Mouse (Mus musculus) cerebellum, postnatal 4 days (tissue): Measurements from ENCODE around the gene Ndufa6.

Experiments
- DNase-seq, 2 experiments: peaks; one replicate each; pipeline ENCODE4 v3.0.0; 2022; ENCODE audit warnings: low spot score in 2 of 2, mixed read lengths in 1 of 2

Gene Ndufa6

DNA sequence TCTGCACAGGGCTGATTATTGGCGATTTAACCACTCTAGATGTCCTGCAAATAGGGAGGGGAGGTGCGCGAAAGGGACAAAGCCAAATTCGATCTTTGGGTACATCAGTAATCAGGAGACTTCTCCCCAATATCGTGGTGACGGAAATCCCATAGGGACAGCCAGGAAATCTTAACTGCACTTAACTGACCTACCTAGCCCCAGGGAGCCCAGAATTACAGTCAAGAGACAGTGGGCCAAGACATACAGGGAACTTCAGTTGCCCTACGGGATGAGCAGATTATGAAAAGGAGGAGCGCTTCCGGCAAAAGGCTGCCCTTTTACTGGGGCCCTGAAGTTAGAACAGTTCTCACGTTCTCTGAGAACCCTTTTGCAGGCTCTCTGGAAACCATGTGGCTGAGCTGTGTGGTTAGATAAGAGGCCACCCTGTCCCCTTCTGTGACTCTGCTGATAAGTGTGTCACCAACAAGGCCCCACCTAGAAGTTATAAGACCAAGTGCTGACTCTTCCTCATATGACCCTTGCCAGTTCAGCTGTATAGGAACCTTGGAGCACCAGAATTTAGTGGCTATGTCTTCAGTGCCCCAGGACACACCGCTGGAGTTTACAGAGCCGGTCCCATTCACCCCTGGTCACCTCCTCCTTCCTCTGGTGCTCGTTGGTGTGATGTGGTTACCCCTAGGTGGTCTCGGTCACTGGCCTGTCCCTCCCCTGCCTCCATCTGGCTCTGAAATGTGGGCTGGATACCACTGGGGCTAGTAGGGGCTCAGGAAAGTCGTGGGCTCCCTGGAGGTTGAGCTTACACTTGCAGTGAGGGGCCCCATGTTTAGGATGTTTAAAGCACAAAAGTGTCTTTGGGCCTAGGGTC is 12.2 kb downstream of the Ndufa6 start:
- no peak for DNase-seq

DNA sequence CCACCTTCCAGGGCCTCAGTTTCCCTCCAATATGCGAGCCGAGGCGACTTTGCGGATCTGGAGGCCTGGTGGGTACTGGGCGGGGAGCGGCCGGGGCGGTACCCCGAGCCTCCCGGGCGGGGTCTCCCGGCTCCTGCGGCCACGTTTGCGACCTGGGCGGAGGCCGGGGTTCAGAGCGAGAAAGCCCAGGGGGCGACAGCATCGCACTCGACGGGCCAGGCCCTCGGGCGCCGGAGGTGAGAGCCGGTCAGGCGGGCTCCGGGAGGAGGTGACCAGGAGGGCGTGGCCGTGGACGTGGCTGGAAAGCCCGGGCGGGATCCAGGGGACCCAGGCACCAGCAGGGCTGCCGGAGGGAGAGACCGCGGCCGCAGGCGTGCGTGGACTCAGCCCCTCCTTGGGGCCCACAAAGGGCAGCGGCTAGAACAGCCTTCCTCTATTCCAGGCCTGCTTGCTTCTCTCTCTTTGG is 13.1 kb downstream of the Ndufa6 start:
- no peak for DNase-seq

DNA sequence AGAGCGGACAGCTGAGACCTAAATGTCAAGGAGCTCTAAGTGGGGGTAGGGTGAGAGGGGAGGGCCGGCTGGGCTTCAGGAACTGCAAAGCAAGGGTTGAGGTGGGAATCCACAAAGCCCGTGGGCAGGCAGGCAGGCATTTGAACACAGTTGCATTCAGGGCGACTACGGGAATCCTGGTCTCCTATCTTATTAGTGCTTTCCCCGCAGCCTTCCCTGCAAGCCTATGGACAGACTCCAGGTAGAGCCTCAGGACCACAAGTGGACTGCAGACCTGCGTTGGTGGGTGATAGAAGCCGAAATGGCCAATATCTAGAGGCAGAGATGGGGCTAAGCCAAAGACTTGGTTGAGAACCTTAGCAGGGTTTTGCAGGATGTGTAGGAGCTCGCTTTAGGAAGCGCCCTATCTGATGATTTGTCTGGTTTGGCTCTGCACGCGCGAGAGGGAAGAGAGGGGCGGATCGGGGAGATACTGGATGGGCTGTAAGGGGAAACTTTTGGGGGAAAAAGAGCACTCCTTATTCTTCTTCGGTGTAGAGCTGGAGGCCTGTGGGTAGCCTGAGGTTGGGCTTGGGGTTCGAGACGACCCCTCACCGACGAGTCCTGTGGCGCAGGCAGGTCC is 13.6 kb downstream of the Ndufa6 start:
- DNase-seq: no peak

DNA sequence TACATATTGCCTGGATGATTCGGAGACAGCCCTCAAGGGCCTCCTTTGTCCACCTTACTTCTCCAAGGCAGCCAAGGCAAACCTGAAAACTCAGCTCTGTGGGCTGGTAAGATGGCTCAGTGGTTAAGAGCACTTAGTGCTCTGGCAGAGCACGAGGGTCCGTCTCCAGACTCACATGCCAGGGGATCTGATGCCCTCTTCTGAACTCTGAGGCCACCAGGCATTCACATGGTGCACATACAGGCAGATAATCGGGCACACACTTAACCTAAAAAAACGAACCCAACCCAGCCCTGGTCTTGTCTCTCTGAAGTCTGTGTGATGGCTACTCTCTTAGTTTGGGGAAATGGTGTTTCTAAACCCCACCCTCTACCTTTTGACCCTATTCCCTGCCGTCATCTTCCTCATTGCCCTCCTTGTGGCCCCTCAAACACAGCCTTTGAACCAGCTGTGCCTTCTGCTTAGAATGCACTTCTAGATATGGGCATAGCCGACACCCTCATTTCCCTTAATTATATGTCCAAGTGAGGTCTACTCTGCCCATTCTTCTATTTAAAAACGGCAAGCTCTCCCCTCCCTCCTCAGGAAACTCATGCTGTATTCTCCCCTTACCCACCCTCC is 14.4 kb downstream of the Ndufa6 start:
- no peak for DNase-seq

DNA sequence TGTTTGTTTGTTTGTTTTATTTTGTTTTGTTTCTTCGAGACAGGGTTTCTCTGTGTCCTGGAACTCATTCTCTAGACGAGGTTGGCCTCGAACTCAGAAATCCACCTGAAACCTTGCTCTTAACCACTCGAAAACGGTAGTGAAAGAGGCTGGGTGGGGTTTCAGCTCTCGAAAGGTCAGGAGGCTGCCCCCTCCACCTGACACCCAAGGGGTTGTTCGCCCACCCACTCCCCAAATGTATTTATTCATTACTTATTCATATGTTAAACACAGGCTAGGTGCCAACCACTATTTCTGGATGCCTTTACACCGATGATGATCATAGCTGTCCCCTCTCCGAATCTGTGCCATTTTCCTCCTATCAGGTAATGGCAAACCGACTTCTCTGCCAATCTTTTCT is 15.0 kb downstream of the Ndufa6 start:
- DNase-seq: no peak

DNA sequence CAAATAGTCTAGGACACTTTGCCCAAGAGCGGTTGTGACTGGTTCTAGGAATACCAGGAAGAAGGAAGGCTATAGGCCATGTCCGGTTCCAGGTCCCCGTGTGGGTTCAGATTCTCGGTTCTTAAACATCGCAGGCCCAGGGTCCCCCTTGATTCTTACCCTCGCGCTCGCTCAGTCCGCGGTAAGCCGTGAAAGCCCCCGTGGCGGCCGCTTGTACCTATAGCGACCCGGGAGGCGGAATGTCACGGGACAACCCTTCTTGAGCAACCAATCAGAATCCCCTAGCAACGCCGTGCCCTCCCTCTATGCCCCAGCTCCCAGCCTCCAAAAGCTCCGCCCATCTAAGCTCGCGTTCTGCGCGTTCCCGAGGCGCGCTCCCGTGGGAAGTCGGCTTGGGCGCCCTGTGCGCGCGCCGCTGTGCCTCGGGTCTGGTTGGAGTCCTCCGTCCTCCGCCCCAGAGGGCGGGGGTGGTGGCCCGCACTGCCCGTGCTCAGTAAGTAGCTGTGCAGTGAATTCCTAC is 15.5 kb downstream of the Ndufa6 start, which contains the start of the genes Naga, Pheta2 and Smdt1:
Gene Naga, minus strand, starts transcription at position 333 of the 520 bp plus-strand sequence.
Gene Pheta2, plus strand, starts transcription at position 350 of the 520 bp plus-strand sequence.
Gene Smdt1, plus strand, starts transcription at position 367 of the 520 bp plus-strand sequence.
- DNase-seq: peak; percentile 85 to 95

DNA sequence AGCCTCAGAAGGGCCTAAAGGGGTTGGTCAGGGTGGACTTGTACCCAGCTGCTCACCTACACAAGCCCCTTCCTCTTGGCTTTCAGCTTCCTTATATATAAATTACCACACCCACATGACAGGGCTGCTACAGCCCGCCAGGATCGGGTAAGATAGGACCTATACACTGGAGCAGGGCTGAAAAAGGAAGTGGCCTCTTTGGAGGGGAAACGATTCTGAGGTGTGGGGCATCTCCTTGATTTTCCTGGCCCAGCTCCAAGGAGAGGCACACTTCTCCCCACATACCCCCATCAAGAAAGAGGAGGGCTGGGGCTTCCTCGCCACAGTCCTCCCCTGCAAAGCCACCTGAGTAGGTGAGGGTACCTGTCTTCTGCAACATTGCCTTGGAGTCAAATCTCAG is 16.2 kb downstream of the Ndufa6 start:
- no peak for DNase-seq

DNA sequence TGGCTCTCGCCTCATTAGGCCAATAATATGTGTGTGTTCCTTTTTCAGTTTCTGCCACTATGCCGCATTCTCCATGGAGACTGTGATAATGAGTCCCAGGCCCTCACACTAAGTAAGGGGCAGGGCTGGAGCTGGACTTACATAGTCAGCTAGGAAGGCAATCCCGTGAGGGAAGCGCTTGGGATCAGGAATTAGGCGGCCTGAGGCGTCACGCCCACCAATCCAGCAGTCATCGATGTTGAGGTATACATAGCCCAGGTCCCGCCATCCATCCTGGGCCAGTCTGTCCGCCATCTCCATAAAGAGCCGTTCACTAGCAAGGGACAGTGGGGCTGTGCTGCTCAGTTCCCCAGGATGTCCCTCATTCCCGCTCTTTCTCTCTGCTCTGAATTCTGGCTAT is 17.5 kb downstream of the Ndufa6 start:
- DNase-seq: no peak

DNA sequence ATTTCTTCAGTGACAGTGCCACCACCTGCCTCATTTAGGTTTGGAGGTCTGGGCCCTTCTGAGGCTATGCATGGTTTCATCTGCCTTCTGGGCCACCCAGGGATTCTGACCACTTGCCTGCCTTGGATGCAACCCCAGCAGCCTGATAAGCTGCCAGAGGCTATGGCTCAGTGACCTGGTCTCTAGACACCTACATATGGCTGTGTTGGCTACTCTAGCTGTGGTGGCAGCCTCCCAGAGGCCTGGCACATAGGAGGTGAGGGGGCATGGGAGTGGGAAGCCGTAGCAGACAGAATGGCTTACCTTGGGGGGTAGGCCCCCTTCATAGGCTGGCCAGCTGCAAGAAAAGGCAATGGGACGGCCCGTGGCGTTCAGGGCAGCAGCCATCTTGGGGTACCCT is 18.9 kb downstream of the Ndufa6 start:
- DNase-seq: no peak

DNA sequence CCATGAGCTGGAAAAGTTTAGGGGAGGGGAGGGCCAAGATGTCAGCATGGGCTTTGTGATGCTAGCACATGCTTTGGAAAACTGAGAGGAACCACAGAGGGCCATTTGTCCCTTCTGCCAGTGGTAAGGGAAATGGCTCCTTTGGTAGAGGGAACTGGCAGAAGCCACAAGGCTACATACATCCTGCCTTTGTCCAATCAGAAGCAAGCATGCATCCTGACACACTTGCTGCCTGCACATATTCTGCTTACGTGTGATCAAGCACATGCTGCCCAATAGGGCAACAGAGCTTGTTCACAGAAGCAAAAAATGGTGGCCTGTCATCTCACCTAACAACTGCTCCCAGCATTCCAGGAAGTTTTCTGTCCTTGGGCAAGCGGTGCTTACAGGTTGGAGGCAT is 28.7 kb downstream of the Ndufa6 start:
- no peak for DNase-seq

DNA sequence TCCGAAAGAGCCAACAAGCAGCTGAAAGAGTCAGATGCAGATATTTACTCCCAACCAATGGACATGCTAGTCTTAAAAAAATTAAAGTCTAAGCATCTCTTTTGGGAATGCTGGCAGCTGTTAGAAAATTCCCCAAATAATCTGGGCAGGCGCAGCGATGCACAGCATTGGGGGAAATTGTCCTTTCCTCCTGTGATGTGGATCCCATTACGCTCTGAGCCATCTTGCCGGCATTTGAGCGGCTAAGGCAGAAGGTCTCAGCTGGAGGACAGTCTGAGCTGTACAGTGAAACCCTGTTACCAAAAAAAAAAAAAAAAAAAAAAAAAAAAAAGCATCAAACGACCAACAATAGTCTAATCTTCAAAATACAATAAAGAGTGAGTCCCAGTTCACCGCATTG is 31.9 kb downstream of the Ndufa6 start:
- DNase-seq: no peak

DNA sequence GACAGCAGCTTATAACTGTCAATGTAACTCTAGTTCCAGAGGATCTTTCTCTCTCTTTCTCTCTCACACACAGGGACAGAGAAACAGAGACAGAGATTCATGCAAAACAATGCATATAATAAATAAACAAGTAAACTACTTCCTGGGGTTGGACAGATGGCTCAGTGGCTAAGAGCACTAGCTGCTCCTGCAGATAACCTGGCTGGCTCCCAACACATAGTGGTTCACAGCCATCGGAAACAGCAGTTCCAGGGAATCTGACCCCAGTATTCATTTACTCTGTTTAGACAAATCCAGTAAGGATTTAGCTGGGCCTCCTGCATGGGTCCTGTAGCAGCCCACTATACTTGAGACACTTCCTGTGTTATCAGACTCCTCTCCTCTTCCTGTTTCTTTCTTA is 34.5 kb downstream of the Ndufa6 start:
- DNase-seq: no peak

DNA sequence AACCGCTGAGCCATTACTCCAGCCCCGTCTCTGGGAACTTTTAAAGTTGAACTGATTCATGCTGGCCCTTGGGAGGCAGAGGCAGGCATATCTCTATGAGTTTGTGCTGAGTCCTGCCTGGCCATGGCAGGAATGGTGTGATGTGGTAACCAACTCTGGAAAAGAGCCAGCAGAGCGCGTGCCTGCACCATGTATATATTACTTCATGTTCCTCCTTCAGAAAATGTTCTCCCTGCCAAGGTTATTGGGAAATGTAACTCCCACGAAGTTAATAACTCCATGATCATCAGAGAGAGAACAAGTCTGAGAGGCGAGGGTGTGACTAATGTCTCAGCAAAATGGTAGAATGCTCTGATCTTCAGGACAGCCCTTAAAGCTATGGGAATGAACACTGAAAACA is 36.3 kb downstream of the Ndufa6 start:
- DNase-seq: no peak

DNA sequence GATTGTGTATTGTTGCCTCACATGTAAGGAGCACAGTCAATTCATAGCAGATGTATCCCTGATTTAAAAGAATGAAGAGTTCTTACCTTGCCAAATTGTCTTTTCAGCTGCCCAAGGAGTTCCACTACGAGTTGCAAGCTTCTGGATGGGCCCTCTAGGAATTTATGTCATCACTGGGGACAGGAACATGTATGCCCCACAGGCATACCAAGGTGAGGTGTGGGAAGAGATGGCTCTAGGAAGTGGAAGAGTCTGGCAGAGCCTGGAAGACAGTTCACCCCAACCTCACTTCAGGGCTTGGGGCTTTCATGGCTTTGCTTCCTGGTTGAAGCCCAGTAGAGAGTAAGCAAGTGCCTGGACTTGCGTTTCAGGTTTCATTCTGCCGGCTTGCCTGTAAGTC is 45.7 kb downstream of the Ndufa6 start:
- no peak for DNase-seq

DNA sequence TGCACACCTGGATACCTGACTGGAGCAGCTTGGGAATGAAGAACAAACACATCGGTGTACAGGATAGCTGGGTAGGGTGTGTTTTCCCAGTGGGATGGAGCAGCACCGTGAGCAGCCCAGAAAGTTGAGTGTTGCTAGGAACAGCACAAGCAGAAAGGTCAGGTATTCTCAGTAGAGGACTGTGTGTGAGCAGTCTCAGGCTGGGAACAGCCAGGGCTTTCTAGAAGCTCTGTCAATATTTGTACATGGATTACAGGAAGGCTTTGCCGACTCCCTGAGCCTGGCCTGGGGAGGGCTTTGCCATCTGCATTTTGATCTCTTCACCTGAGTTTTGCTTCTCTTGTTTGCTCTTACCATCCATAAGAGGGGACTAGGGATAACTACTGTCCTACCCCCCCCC is 47.0 kb downstream of the Ndufa6 start:
- DNase-seq: no peak
